Mouse (Mus musculus): ENCODE results near the gene Tanc2. TPM values are rescaled to one million over a fixed set of nuclear protein-coding genes. Genes with fewer than 3 reads are reported as not detected.

Gene Tanc2
- polyA plus RNA-seq, 2 experiments = 0.66 to 0.89 TPM

GRCm38 (mm10) chr11:105927065-105928030 is 337.6 kb downstream of the Tanc2 start:
- Histone ChIP-seq H3K4me1 (replicated peaks; ENCODE audit: control insufficient read depth in 2 of 2, insufficient read depth in 2 of 2, low read length in 1 of 2) (peaks cover 0 to 5% of the 10 kb centered on the region in 2 experiments; a peak in 3 of 4 replicates), H3K9me3 (ENCODE audit: control insufficient read depth, low read length) (no peaks in the 10 kb centered on the region), H3K36me3 (replicated peaks; ENCODE audit: control insufficient read depth, insufficient read depth, low read depth) (no peaks in the 10 kb centered on the region), H3K9ac (replicated peaks) (no peak overlapping the region), H3K27ac (no peak overlapping the region), H3K4me2 (ENCODE audit: low read depth) (no peak overlapping the region), H3K4me3 (ENCODE audit: insufficient read depth in 1 of 2, low read depth in 2 of 2, low read length in 2 of 2) (no peak overlapping the region), H3K27me3 (ENCODE audit: control insufficient read depth, insufficient read depth, low read length) (no peaks in the 10 kb centered on the region)
- DNase-seq (ENCODE audit: low read depth in 3 of 3, low spot score in 3 of 3) (peak; percentile 41 to 51 (median 47)), ATAC-seq (ENCODE audit: insufficient read depth) (no peak)
- no peak for TF ChIP-seq EP300 (IDR thresholded peaks at IDR 0.05; ENCODE audit: low read depth)
- peak; percentile 91 for TF ChIP-seq CTCF (IDR thresholded peaks at IDR 0.05; ENCODE audit: low read depth)
- 52% methylated on average over 14 of the region's 14 CpGs for WGBS (ENCODE audit: insufficient replicate concordance)

DNA sequence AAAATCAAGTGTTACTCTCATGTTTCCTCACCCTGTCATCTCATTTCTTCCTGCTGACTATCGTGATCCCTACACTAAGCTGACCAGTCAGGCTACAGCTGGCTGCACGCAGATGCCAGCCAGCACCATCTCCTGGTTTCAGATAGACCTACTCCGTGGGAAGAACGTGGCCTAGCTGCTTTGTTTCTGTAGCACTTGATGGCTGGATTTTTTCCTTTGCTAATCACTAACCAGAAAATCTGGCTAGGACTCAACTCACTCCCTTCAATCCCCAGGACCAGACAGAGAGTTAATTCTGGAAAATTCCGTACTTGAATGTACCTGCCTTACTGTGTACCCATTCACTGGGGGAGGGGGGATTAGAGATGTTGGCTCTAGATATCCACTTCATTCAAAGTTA is 338.4 kb downstream of the Tanc2 start:
- TF ChIP-seq EP300 (IDR thresholded peaks at IDR 0.05; ENCODE audit: low read depth) = no peak
- no peak overlapping the region for H3K9ac ChIP-seq (replicated peaks)
- ATAC-seq (ENCODE audit: insufficient read depth) (no peak), DNase-seq (ENCODE audit: low read depth in 3 of 3, low spot score in 3 of 3) (no peak)
- H3K4me1 ChIP-seq (replicated peaks; ENCODE audit: control insufficient read depth in 2 of 2, insufficient read depth in 2 of 2, low read length in 1 of 2) = no peaks in the 10 kb centered on the region
- H3K4me3 ChIP-seq (ENCODE audit: insufficient read depth in 1 of 2, low read depth in 2 of 2, low read length in 2 of 2) = no peak overlapping the region
- WGBS (ENCODE audit: insufficient replicate concordance) = 62% methylated on average over 5 of the region's 5 CpGs
- no peak overlapping the region for H3K27ac ChIP-seq
- no peaks in the 10 kb centered on the region for H3K36me3 ChIP-seq (replicated peaks; ENCODE audit: control insufficient read depth, insufficient read depth, low read depth)
- H3K4me2 ChIP-seq (ENCODE audit: low read depth) = no peak overlapping the region
- H3K9me3 ChIP-seq (ENCODE audit: control insufficient read depth, low read length) = no peaks in the 10 kb centered on the region
- H3K27me3 ChIP-seq (ENCODE audit: control insufficient read depth, insufficient read depth, low read length) = no peaks in the 10 kb centered on the region

GRCm38 (mm10) chr11:105931380-105931779 is 341.6 kb downstream of the Tanc2 start:
- Histone ChIP-seq H3K9me3 (ENCODE audit: control insufficient read depth, low read length) (no peaks in the 10 kb centered on the region), H3K4me2 (ENCODE audit: low read depth) (no peak overlapping the region), H3K36me3 (replicated peaks; ENCODE audit: control insufficient read depth, insufficient read depth, low read depth) (no peaks in the 10 kb centered on the region), H3K4me3 (ENCODE audit: insufficient read depth in 1 of 2, low read depth in 2 of 2, low read length in 2 of 2) (no peak overlapping the region), H3K27me3 (ENCODE audit: control insufficient read depth, insufficient read depth, low read length) (no peaks in the 10 kb centered on the region), H3K9ac (replicated peaks) (no peak overlapping the region), H3K27ac (no peak overlapping the region), H3K4me1 (replicated peaks; ENCODE audit: control insufficient read depth in 2 of 2, insufficient read depth in 2 of 2, low read length in 1 of 2) (no peaks in the 10 kb centered on the region)
- ATAC-seq (ENCODE audit: insufficient read depth) = no peak
- DNase-seq (ENCODE audit: low read depth in 3 of 3, low spot score in 3 of 3) = no peak
- TF ChIP-seq EP300 (IDR thresholded peaks at IDR 0.05; ENCODE audit: low read depth) (no peak), CTCF (IDR thresholded peaks at IDR 0.05; ENCODE audit: low read depth) (no peak)
- WGBS (ENCODE audit: insufficient replicate concordance) = 64% methylated on average over 3 of the region's 3 CpGs

- no peak for DNase-seq (ENCODE audit: low read depth in 3 of 3, low spot score in 3 of 3)
Observed at GRCm38 (mm10) chr11:105933746-105934145, 344.0 kb downstream of the Tanc2 start.

DNA sequence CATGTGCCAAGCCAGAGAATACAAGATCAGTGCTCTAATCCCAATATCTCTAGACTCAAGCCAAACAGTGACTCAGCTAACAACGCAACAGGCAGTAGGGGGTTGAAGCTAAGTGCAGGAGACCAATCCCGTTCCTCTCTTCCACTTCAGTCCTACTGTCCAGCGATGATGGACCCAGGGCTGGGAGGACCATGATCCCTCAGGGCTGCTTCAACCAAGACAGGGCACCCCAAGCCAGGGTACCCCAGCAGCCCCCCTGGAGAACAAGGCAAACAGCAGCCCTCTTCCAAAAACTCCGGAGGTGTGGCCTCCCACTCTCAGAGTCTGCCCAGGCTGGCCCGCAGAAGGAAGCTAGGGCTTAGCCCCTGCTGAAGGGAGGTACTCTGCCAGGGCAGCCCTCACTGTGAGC is 344.5 kb downstream of the Tanc2 start:
- Histone ChIP-seq H3K4me2 (ENCODE audit: low read depth) (no peak overlapping the region), H3K27me3 (ENCODE audit: control insufficient read depth, insufficient read depth, low read length) (no peaks in the 10 kb centered on the region), H3K4me1 (replicated peaks; ENCODE audit: control insufficient read depth in 2 of 2, insufficient read depth in 2 of 2, low read length in 1 of 2) (no peaks in the 10 kb centered on the region), H3K4me3 (ENCODE audit: insufficient read depth in 1 of 2, low read depth in 2 of 2, low read length in 2 of 2) (no peak overlapping the region), H3K9ac (replicated peaks) (no peak overlapping the region), H3K36me3 (replicated peaks; ENCODE audit: control insufficient read depth, insufficient read depth, low read depth) (no peaks in the 10 kb centered on the region), H3K9me3 (ENCODE audit: control insufficient read depth, low read length) (no peaks in the 10 kb centered on the region), H3K27ac (no peak overlapping the region)
- TF ChIP-seq EP300 (IDR thresholded peaks at IDR 0.05; ENCODE audit: low read depth) (no peak), CTCF (IDR thresholded peaks at IDR 0.05; ENCODE audit: low read depth) (no peak)
- ATAC-seq (ENCODE audit: insufficient read depth) (no peak), DNase-seq (ENCODE audit: low read depth in 3 of 3, low spot score in 3 of 3) (no peak)
- 52% methylated on average over 5 of the region's 5 CpGs for WGBS (ENCODE audit: insufficient replicate concordance)

More at GRCm38 (mm10) chr11:105933746-105934145, 344.0 kb downstream of the Tanc2 start:
- Histone ChIP-seq H3K36me3 (replicated peaks; ENCODE audit: control insufficient read depth, insufficient read depth, low read depth) (no peaks in the 10 kb centered on the region), H3K9ac (replicated peaks) (no peak overlapping the region), H3K27me3 (ENCODE audit: control insufficient read depth, insufficient read depth, low read length) (no peaks in the 10 kb centered on the region), H3K4me2 (ENCODE audit: low read depth) (no peak overlapping the region), H3K4me3 (ENCODE audit: insufficient read depth in 1 of 2, low read depth in 2 of 2, low read length in 2 of 2) (no peak overlapping the region), H3K4me1 (replicated peaks; ENCODE audit: control insufficient read depth in 2 of 2, insufficient read depth in 2 of 2, low read length in 1 of 2) (no peaks in the 10 kb centered on the region), H3K9me3 (ENCODE audit: control insufficient read depth, low read length) (no peaks in the 10 kb centered on the region), H3K27ac (no peak overlapping the region)
- no peak for ATAC-seq (ENCODE audit: insufficient read depth)
- WGBS (ENCODE audit: insufficient replicate concordance) = 69% methylated on average over 8 of the region's 8 CpGs
- TF ChIP-seq CTCF (IDR thresholded peaks at IDR 0.05; ENCODE audit: low read depth) = no peak

All from liver, embryonic 14.5 days (tissue).